Mouse (Mus musculus): ENCODE results near the gene Xirp2.
"Not testable (repeated sequence)": the region's sequence is repeated elsewhere in the genome, so short reads cannot be mapped to it uniquely, and the experiment has no call there.

Xirp2 gene

DNA sequence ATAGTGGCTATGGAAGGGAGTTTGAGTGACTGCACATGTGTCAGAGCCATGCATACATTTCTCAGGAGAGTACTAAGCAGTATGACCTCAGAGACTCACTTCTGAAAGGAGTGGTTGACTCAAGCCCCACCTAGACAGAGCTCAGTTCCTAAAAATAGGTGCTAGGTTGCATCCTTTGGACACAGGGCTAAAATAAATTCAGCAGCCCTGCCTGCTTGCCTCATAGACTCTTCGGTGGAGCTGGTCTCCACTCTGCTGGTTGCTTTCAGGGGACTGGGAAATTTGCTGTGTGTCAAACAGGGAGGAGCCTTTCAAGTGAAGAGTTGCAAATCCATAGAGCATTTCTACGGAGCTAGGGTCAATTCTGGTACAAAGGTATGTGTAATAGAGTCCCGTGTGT lies at the start of gene Xirp2:
Gene Xirp2 (plus strand): TSS at position 223 of the 400 bp plus-strand sequence.
- no peak for ATAC-seq (ENCODE audit: insufficient number of reproducible peaks, low FRiP score, low TSS enrichment)

DNA sequence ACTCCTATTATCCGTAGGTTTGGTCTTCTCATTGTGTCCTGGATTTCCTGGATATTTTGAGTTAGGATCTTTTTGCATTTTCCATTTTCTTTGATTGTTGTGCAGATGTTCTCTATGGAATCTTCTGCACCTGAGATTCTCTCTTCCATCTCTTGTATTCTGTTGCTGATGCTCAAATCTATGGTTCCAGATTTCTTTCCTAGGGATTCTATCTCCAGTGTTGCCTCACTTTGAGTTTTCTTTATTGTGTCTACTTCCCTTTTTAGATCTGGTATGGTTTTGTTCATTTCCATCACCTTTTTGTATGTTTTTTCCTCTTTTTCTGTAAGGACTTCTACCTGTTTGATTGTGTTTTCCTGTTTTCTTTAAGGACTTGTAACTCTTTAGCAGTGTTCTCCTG lies 32.4 kb upstream of the Xirp2 start, which contains the start of gene Gm21830:
Gene Gm21830 (plus strand): TSS at position 301 of the 400 bp plus-strand sequence.
- ATAC-seq (ENCODE audit: insufficient number of reproducible peaks, low FRiP score, low TSS enrichment): not testable (repeated sequence)

DNA sequence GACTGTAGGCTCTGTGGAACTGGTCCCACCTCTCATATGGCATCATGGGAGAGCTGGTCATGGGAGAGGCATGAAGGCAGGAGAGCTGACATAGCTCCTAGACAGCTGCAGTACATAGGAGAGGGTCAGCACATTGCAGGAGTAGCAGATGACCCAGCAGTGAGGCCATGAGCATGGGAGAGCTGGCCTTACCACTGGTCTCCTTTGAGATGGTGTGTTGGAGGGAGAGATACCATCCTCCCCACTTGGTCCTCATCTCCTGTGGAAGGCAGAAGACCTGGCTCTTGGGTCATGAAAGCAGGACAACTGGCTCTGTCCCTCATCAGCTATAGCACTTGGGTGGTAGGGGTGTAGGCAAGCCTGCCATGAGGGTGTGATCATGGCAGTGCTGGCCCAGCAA lies 24.9 kb upstream of the Xirp2 start:
- no peak for ATAC-seq (ENCODE audit: insufficient number of reproducible peaks, low FRiP score, low TSS enrichment)

DNA sequence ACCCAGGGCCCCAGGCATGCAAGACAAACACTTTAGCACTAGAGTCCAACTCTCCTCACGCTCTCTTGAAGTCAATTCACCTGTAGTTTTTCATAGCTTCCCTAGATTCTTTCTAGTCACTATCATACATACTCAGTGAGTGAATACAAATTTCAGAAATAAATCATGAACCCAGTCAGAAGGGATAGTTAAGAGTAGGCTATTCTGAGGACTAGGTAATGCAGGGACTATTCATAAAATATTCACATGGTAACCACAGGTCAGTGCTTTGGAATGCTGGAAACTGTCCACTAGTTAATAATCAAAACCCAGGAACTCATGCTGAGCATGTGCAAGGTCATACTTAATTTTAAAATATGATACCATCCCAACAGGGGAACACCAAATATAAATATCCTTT lies 23.0 kb upstream of the Xirp2 start:
- no peak for ATAC-seq (ENCODE audit: insufficient number of reproducible peaks, low FRiP score, low TSS enrichment)

GRCm38 (mm10) chr2:67433081-67433480 lies 12.7 kb upstream of the Xirp2 start, which contains the start of gene Gm26727:
Gm26727 (minus strand) TSS chr2:67433181.
- no peak for ATAC-seq (ENCODE audit: insufficient number of reproducible peaks, low FRiP score, low TSS enrichment)

DNA sequence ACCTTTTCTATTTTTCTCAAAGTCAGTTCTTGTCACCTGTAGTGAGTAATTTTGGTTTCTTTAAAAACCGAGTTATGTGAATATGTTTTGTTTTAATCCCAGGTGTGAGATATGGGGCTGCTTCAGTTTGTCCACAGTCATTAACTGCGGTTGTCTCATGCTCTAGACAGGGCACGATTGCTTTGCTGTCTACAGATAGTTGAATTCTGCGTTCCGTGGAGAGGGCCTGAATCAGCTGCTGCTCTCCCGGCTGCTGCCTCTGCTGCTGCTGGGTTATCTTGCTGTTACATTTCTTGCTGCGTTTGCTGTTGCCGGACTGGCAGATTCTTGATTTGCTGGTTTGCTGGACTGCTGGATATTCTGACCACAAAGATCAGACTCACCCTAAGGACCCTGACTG lies 7.5 kb upstream of the Xirp2 start:
- ATAC-seq (ENCODE audit: insufficient number of reproducible peaks, low FRiP score, low TSS enrichment): no peak

DNA sequence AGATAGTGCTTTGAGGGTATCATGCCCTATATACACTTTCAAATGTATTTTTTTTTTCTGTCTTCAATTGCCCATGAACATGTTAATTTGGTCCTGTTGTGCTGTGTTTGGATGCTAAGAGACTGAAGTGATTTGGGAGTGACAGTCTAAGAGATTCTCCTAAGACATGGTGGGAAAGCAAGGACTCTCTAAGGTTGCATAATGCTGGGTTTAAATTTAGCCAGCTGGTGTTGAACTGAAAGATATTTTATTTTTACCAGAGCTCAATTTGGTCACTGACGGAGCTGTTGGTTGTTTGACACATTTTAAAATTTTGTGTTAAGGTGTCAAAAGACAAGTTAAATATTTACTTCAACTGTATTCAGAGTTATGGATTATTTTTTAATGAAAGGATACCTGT lies 970 bp downstream of the Xirp2 start:
- ATAC-seq (ENCODE audit: insufficient number of reproducible peaks, low FRiP score, low TSS enrichment): no peak

- ATAC-seq (ENCODE audit: insufficient number of reproducible peaks, low FRiP score, low TSS enrichment): no peak
Observed at GRCm38 (mm10) chr2:67447206-67447605, 1.4 kb downstream of the Xirp2 start.

DNA sequence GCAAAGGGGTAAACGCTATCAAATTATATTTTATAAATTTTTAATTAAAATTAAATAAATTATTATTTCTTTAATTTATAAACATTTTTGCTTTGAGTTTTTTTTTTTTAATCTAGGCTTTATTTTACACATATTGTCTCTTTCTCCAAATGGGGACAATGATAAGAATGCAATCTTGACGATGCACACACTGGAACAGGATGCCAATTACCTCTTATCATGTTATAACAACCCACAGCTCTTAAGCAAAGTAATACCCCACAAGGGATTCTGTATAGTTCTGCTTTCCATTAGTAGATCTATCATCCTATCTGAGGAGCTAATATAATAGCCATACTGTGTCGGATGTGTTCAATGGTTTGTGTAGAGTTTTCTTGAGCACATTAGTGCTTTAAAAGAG lies 15.1 kb downstream of the Xirp2 start:
- ATAC-seq (ENCODE audit: insufficient number of reproducible peaks, low FRiP score, low TSS enrichment): no peak

DNA sequence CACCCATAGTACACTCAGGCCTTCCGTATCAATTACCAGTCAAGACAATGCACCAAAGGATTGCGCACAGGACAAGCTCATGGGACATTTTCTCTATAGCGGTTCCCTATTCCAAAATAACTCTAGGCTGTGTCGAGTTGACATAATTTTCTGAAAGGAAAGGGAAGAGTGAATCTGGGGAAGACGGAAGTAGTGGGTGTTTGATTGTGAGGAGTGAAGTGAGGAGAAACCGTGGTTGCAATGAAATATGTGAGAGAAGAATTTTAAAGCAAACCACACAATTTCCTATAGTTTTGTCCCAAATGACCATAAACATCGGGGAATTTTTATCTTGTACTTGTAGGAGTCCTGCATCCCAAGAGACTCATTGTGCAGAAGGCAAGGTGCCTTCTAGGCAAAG lies 21.2 kb downstream of the Xirp2 start:
- no peak for ATAC-seq (ENCODE audit: insufficient number of reproducible peaks, low FRiP score, low TSS enrichment)

DNA sequence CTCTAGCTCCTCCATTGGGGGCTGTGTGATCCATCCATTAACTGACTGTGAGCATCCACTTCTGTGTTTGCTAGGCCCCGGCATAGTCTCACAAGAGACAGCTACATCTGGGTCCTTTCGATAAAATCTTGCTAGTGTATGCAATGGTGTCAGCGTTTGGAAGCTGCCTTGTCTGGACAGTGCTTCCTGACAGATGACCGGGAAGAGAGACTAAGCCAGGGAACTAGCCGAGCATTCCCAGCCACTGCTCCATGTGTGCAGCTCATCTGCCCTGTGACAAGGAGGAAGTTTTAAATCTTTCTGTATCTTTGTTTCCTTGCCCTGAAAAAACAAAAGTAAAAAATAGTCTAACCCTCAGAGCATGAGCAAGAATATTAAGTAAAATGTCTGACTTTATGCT lies 24.2 kb downstream of the Xirp2 start:
- ATAC-seq (ENCODE audit: insufficient number of reproducible peaks, low FRiP score, low TSS enrichment): not testable (repeated sequence)

DNA sequence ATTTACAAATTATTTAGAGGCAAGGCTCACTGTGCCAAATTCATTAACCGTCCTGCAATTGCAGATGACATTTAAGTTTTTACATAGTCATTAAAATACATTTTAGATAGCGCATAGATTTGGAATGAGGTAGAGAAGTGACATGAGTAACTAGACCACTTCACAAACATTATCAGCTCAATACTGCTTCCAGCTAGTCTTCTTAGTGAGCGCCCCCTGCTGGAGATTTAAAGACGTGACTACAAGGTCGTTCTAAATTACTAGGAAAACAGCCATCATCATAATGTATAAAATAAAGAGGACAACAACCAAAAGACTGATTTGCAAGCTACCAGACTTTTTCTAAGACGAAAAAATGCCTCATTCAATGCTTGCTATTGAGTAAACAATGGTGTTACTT lies 32.0 kb downstream of the Xirp2 start:
- no peak for ATAC-seq (ENCODE audit: insufficient number of reproducible peaks, low FRiP score, low TSS enrichment)

- ATAC-seq (ENCODE audit: insufficient number of reproducible peaks, low FRiP score, low TSS enrichment): no peak
Observed at GRCm38 (mm10) chr2:67481051-67481450, 35.2 kb downstream of the Xirp2 start.

DNA sequence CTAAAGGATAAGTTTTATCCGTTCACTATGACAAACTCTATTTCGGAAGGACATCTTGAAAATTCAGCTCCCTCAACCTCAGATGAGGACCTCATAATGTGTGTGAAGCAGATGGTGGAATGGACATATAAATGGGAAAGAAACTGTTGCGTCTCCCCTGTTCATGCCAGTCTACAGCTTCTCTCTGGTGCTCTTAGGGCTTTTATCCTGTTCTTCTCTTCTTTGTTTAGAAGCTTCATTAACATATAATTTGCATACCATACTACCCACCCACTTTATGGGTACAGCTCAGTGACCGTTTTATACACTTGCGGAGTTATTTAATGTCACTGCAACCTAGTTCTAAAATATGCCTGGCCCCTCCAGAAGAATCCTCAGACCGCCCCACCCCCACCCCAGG lies 40.9 kb downstream of the Xirp2 start:
- ATAC-seq (ENCODE audit: insufficient number of reproducible peaks, low FRiP score, low TSS enrichment): no peak

- ATAC-seq (ENCODE audit: insufficient number of reproducible peaks, low FRiP score, low TSS enrichment): no peak
Observed at GRCm38 (mm10) chr2:67487162-67487561, 41.4 kb downstream of the Xirp2 start.

GRCm38 (mm10) chr2:67488465-67489127 lies 42.8 kb downstream of the Xirp2 start:
- ATAC-seq (ENCODE audit: insufficient number of reproducible peaks, low FRiP score, low TSS enrichment): no peak

GRCm38 (mm10) chr2:67489128-67489492 lies 43.3 kb downstream of the Xirp2 start:
- no peak for ATAC-seq (ENCODE audit: insufficient number of reproducible peaks, low FRiP score, low TSS enrichment)

- no peak for ATAC-seq (ENCODE audit: insufficient number of reproducible peaks, low FRiP score, low TSS enrichment)
Observed at GRCm38 (mm10) chr2:67505457-67505856, 59.7 kb downstream of the Xirp2 start.

DNA sequence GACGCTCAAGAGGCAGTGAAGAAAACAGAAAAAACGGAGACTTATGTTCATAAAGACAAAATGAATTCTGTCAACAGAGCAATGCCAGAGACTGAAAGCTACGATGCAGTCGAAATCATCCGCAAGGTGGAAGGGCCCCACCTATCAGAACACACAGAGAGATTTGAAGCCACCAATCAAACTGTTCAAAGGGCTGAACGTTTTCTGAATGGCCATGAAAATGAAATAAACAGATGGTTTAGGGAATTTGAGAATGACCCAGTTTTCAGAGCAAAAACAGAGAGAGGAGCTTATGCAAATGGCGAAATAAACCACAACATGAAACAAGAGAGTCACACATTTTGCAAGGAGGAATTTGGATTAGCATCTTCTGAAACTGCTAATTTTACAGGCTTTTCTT lies 70.6 kb downstream of the Xirp2 start:
- ATAC-seq (ENCODE audit: insufficient number of reproducible peaks, low FRiP score, low TSS enrichment): no peak

GRCm38 (mm10) chr2:67535347-67535746 lies 89.5 kb downstream of the Xirp2 start:
- no peak for ATAC-seq (ENCODE audit: insufficient number of reproducible peaks, low FRiP score, low TSS enrichment)

DNA sequence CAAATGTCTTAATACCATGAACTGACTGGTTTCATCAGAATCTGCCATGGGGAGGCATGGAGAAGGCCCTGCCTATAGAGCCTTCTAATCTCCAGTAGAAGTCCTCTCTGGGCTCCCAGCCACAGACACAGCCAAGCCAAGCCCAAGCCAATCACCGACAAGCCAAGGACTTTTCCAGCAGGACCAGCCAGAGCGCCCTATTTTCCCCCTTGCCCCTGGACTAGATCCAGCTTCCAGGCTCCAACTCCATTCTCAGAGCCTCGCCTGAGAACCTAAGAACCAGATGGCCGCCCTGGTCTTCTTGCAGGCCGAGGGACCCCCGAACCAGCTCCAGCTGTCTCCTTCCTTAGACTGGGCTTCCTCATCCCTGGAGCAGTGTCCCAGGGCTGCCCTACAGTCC lies 93.6 kb downstream of the Xirp2 start:
- ATAC-seq (ENCODE audit: insufficient number of reproducible peaks, low FRiP score, low TSS enrichment): 0 out of 2 replicates have a peak, but pooled peaks have one; percentile 6

GRCm38 (mm10) chr2:67541957-67542696 lies 96.3 kb downstream of the Xirp2 start:
- ATAC-seq (ENCODE audit: insufficient number of reproducible peaks, low FRiP score, low TSS enrichment): no peak

Data from cerebellum, adult (tissue).